Mouse (Mus musculus): ENCODE results near the gene Skap2.

DNA sequence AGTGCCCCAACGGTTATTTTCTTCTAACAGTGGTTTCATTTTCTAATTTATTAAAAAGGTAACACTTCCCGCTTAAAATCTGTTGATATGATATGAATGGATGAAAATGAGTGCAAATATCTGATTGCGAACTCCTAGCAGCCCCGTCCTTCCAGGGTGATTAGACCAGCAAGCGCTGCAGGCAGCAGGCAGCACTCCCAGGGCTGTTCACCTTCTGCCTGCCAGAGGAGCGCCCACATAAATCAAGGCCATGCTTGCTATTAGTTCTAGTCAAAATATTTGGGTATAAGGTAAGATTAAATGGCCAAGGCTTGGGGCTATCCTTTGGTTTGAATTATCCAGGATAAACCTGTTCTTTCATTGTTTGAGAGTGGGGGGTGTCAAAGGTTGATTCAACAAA, 3.0 kb downstream of the Skap2 start:
- no peak for TF ChIP-seq POLR2A (IDR thresholded peaks at IDR 0.05; ENCODE audit: control insufficient read depth, low read depth, low read length)
- TF ChIP-seq CTCF (IDR thresholded peaks at IDR 0.05; ENCODE audit: control insufficient read depth, insufficient read depth, insufficient replicate concordance, low read depth, low read length) = no peak

All from testis, adult 2 months (tissue).